Mouse (Mus musculus): ENCODE data around the gene Gm13941.

DNA sequence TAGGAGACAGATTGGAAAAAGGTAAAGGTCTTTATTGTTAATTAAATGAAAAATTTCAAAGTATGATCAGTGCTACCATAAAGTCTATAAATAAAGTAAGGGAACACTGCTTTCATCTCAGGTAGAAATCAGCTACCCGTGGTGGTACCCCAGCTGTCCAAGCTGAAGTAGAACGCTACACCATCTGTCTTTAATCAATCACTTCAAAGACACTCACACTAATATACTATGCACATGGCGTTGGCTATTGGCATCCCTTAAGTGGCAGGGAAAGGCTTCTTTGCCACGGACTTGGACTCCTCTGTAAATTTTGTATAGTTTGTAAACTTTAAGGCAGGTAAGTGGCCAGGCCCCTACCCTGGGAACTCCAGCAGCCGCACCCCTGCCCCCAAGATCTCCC, 30.0 kb upstream of the Gm13941 start:
- TF ChIP-seq POLR2A (IDR thresholded peaks at IDR 0.05; ENCODE audit: borderline replicate concordance, control insufficient read depth, low read depth, low read length), result no peak
- no peak for TF ChIP-seq CTCF (IDR thresholded peaks at IDR 0.05; ENCODE audit: control insufficient read depth, insufficient read depth, low read length)

All from bone marrow, adult 2 months (tissue).